Mouse (Mus musculus) G1E (cell line): ENCODE results near the gene Fmnl2. TPM values are rescaled to one million over a fixed set of nuclear protein-coding genes. Genes with fewer than 3 reads are reported as not detected.

ENCODE experiments used
- ATAC-seq: 2 replicates; pipeline ENCODE4 v1.8.0; 2016; ENCODE audit warnings: mild to moderate bottlenecking; ENCODE audit not compliant: insufficient number of reproducible peaks, poor library complexity, low FRiP score, severe bottlenecking; ENCODE audit errors: extremely low read depth
- DNase-seq: peaks from one replicate; pipeline ENCODE4 v3.0.0; 2012; ENCODE audit warnings: low spot score
- H3K27me3 ChIP-seq: 2 replicates; pipeline ENCODE4 v1.6.1; 2012; ENCODE audit warnings: mild to moderate bottlenecking, low read length, inconsistent platforms; ENCODE audit not compliant: insufficient read depth
- H3K36me3 ChIP-seq: replicated peaks from 2 replicates; pipeline ENCODE3; 2012; ENCODE audit warnings: mild to moderate bottlenecking, inconsistent platforms
- H3K4me1 ChIP-seq: 2 replicates; pipeline ENCODE4 v1.6.1; 2012; ENCODE audit warnings: low read depth, low read length, inconsistent platforms, mixed read lengths; ENCODE audit not compliant: insufficient read depth
- H3K4me3 ChIP-seq: 2 replicates; pipeline ENCODE4 v1.5.1; 2012; ENCODE audit warnings: low read depth, mild to moderate bottlenecking, inconsistent platforms, low read length, moderate library complexity, mixed read lengths
- H3K9me3 ChIP-seq: replicated peaks from 2 replicates; pipeline ENCODE4 v1.6.1; 2012; ENCODE audit warnings: inconsistent platforms
- CTCF ChIP-seq: IDR thresholded peaks from 2 replicates; pipeline ENCODE4 v1.5.1; 2012; ENCODE audit warnings: low read depth, low read length, inconsistent platforms, mixed read lengths
- GATA1 ChIP-seq: IDR thresholded peaks from 2 replicates; pipeline ENCODE4 v1.6.1; 2012; ENCODE audit warnings: borderline replicate concordance, low read length, inconsistent platforms, mixed read lengths
- GATA2 ChIP-seq: IDR thresholded peaks from 2 replicates; pipeline ENCODE4 v1.6.1; 2012; ENCODE audit warnings: low read depth, low read length, inconsistent platforms, borderline replicate concordance
- POLR2AphosphoS5 ChIP-seq: IDR thresholded peaks from 2 replicates; pipeline ENCODE4 v1.6.1; 2012; ENCODE audit warnings: low read depth, low read length, inconsistent platforms; ENCODE audit not compliant: insufficient replicate concordance
- TAL1 ChIP-seq: conservative IDR thresholded peaks from 2 replicates; pipeline ENCODE4 v1.6.1; 2012; ENCODE audit warnings: low read depth, low read length, inconsistent platforms, mixed read lengths
- polyA plus RNA-seq: library from polyadenylated mRNA; stranded (reverse); fragments of >175 nt; gene quantifications from 2 replicates; pipeline ENCODE4 v1.2.3, GENCODE M21; 2012
- total RNA-seq, 2 experiments: library from RNA; stranded (forward) in 1 of 2; stranded (reverse) in 1 of 2; fragments of 200-1000 nt in 1 of 2; fragments of >200 nt in 1 of 2; fragmentation: Nextera tagmentation in 1 of 2; gene quantifications; 2 replicates each; pipeline ENCODE4 v1.2.3; 2014 to 2017

Gene Fmnl2
- total RNA-seq (2014; fragmentation: Nextera tagmentation) (not detected in 2 replicates), total RNA-seq (2017) (under 0.01 TPM in 1 of 2 replicates, not detected in the other), polyA plus RNA-seq (not detected in 2 replicates)

- Histone ChIP-seq H3K4me1 (no peaks in the 10 kb centered on the region), H3K27me3 (peaks cover 9% of the 10 kb centered on the region; the same call in 1 of the 2 replicates), H3K36me3 (no peaks in the 10 kb centered on the region), H3K4me3 (no peak within 1 kb of the TSS; the same call in 1 of the 2 replicates), H3K9me3 (no peaks in the 10 kb centered on the region; the same call in 1 of the 2 replicates)
- ATAC-seq = no peak
- TF ChIP-seq GATA2 (no peak), POLR2AphosphoS5 (no peak), TAL1 (no peak), CTCF (no peak), GATA1 (no peak)
- DNase-seq = no peak
Observed at GRCm38 (mm10) chr2:52857611-52858528, at the start of gene Fmnl2. Gene Fmnl2, plus strand, starts transcription at chr2:52857860.

GRCm38 (mm10) chr2:52809988-52810387, 47.7 kb upstream of the Fmnl2 start:
- ATAC-seq = no peak
- Histone ChIP-seq H3K27me3 (no peaks in the 10 kb centered on the region), H3K4me1 (no peaks in the 10 kb centered on the region), H3K36me3 (no peaks in the 10 kb centered on the region), H3K9me3 (no peaks in the 10 kb centered on the region), H3K4me3 (no peak overlapping the region)
- TF ChIP-seq GATA1 = no peak
- DNase-seq = no peak

- ATAC-seq (no peak), DNase-seq (no peak)
- no peaks in the 10 kb centered on the region for H3K36me3 ChIP-seq
- H3K27me3 ChIP-seq = no peaks in the 10 kb centered on the region
- no peaks in the 10 kb centered on the region for H3K4me1 ChIP-seq
- no peak for TF ChIP-seq GATA2
- TF ChIP-seq GATA1 = no peak
- no peak for TF ChIP-seq POLR2AphosphoS5
- no peak for TF ChIP-seq TAL1
- TF ChIP-seq CTCF = no peak
- no peaks in the 10 kb centered on the region for H3K9me3 ChIP-seq
- H3K4me3 ChIP-seq = no peak overlapping the region
Observed at GRCm38 (mm10) chr2:52811691-52812090, 46.0 kb upstream of the Fmnl2 start.

- H3K9me3 ChIP-seq = no peaks in the 10 kb centered on the region
- H3K4me1 ChIP-seq = no peaks in the 10 kb centered on the region
- DNase-seq (no peak), ATAC-seq (no peak)
- no peaks in the 10 kb centered on the region for H3K36me3 ChIP-seq
- no peak overlapping the region for H3K4me3 ChIP-seq
- TF ChIP-seq TAL1 (no peak), POLR2AphosphoS5 (no peak), GATA1 (no peak), GATA2 (no peak), CTCF (no peak)
- H3K27me3 ChIP-seq = peaks cover 4% of the 10 kb centered on the region; the same call in 1 of the 2 replicates
Observed at GRCm38 (mm10) chr2:52817341-52817740, 40.3 kb upstream of the Fmnl2 start.

GRCm38 (mm10) chr2:52818944-52819343, 38.7 kb upstream of the Fmnl2 start:
- ATAC-seq (no peak), DNase-seq (no peak)
- TF ChIP-seq POLR2AphosphoS5 (no peak), GATA1 (no peak), GATA2 (no peak), CTCF (no peak), TAL1 (no peak)
- Histone ChIP-seq H3K27me3 (peaks cover 4% of the 10 kb centered on the region; the same call in 1 of the 2 replicates), H3K36me3 (no peaks in the 10 kb centered on the region), H3K4me1 (no peaks in the 10 kb centered on the region), H3K9me3 (no peaks in the 10 kb centered on the region), H3K4me3 (no peak overlapping the region)

GRCm38 (mm10) chr2:52822214-52822613, 35.4 kb upstream of the Fmnl2 start:
- Histone ChIP-seq H3K27me3 (peaks cover 4% of the 10 kb centered on the region; the same call in 1 of the 2 replicates), H3K4me3 (no peak overlapping the region), H3K9me3 (no peaks in the 10 kb centered on the region), H3K36me3 (no peaks in the 10 kb centered on the region), H3K4me1 (no peaks in the 10 kb centered on the region)
- TF ChIP-seq GATA2 (no peak), TAL1 (no peak), CTCF (no peak), GATA1 (no peak), POLR2AphosphoS5 (no peak)
- ATAC-seq (no peak), DNase-seq (no peak)
